Mouse (Mus musculus) lung, postnatal 0 days (tissue): ENCODE measurements around the gene Rtkn2.

ENCODE experiments used
- CTCF ChIP-seq: IDR thresholded peaks from 2 replicates; pipeline ENCODE4 v1.5.1; 2016; ENCODE audit warnings: antibody characterized with exemption, mild to moderate bottlenecking
- EP300 ChIP-seq: IDR thresholded peaks from 2 replicates; pipeline ENCODE4 v1.6.1; 2016; ENCODE audit warnings: antibody characterized with exemption, mild to moderate bottlenecking, control low read depth

- TF ChIP-seq CTCF: peak; percentile 45
- TF ChIP-seq EP300: no peak
Measured at GRCm38 (mm10) chr10:68001456-68001855, 22.1 kb downstream of the Rtkn2 start.
